Mouse (Mus musculus): ENCODE measurements around the gene Aars2. TPM values are rescaled to one million over a fixed set of nuclear protein-coding genes. Genes with fewer than 3 reads are reported as not detected.

The Aars2 gene
- 12.7 and 12.8 TPM in 2 replicates for polyA plus RNA-seq (2021; fragmentation: Nextera tagmentation)
- long read RNA-seq, experiment 1, transcript Aars2-201 (22 exons, 3,349 nt), result major isoform, 111 of 153 reads
- long read RNA-seq, experiment 1, partial matches to known transcripts, result 13 of 153 reads
- long read RNA-seq, experiment 1, other reads (novel, unspliced or antisense), result 29 of 153 reads
- long read RNA-seq, experiment 2, transcript Aars2-201 (22 exons, 3,349 nt), result major isoform, 6 of 16 reads
- long read RNA-seq, experiment 2, partial matches to known transcripts, result 6 of 16 reads
- long read RNA-seq, experiment 2, other reads (novel, unspliced or antisense), result 4 of 16 reads

DNA sequence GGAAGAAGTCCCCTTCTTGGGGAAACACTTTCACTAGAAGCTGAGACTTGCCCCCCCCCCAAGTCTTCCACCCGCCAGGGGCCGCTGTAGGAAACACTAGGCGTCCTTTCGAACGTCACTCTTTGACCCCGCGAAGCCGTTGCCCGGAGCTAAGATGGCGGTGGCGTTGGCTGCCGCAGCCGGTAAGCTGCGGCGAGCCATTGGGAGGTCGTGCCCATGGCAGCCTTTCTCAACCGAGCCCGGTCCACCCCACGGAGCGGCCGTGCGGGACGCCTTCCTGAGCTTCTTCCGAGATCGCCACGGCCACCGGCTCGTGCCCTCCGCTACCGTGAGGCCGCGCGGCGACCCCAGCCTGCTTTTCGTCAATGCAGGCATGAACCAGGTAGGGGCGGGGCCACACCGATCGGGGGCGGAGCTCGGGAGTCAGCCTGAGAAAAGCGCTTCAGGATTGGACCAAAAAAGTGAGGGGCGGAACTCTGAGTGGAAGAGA lies at the start of gene Aars2:
Gene Aars2, plus strand, starts transcription at position 142 of the 490 bp plus-strand sequence.

DNA sequence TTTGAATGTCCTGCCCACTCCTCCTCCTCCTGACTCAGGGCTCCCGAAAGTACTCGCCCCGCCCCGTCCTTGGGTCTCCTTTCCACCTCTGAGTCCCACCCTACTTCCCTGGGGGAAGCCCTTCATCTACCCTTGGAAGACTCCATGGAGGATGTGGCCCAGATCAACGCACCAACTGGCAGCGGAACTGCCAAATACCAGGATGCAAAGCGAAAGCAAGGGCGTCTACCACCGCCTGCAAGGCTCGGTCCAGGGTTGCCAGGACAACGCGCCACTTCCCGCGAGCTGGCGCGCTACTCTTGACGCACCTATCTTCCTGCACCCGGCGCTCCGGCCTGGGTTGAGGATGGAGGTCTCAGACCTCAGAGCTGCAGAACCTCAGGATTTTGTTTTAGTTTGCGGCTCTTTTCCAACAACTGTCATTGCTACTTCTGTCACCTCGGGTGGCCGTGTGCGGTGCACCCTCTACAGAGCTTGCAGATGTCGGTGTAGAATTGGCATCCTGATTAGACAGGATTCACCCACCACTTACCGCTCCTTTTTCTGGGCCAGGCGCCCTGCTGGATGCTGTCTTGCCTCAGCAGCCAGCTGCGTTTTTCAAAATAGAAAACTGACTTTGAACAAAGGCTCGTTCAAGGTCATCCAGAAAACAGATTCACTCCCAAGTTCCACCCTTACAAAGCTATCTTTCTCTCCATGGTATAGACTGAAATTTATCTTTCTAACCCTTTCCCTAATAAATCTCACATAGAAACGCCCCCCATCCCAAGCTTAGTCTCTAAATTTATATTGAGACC lies 31.8 kb upstream of the Aars2 start, which contains the start of gene Spats1:
Gene Spats1, minus strand, starts transcription at position 747 of the 797 bp plus-strand sequence.

DNA sequence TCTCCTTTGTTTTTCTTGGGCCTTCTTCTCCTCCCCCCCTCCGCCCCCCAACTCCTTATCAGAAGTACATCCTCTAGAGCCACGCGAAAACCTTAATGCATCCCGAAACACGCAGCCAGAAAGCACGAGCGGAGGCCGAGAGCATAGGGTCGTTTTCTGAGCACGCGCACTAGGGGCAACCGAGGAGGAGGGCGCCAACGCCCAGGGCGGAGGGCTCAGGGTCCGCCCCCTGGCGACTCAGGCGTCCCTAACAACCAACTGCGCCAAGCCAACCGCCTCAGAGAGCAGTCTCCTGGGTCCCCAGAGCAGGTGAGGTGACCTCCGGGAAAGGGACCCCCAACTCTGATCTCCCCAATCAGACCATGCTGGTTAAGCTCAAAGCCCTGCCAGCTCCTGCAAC lies 16.6 kb downstream of the Aars2 start, which contains the start of gene Tcte1:
Gene Tcte1, plus strand, starts transcription at position 172 of the 400 bp plus-strand sequence.

DNA sequence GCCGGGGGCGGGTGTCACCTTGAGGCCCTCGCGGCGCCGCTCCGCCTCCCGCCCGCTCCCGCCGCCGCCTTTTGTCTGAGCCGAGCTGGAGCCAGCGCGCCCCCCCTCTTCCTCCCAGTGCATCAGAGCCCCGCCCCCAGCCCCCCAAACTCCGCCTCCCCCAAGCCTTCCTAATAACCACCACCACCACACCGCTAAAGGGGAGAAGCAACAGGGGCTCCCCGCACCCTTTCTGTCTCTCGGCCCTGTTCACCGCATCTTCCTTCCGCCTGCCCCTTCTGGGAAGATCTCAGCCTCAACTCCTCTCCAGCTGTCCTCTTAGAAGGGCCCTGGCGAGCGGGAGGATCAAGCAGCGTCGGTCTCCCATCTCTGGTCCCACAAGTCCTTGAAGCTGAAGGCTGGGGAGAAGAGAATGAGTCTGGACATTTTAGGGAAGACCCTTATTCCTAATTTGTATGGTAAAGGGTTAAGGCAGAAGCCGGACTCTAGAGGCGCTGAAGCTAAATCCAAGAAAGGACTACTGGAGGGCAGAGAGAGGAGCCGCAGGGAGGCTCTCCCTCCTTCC lies 43.1 kb downstream of the Aars2 start, which contains the start of gene Tmem151b:
Gene Tmem151b, minus strand, starts transcription at position 61 of the 565 bp plus-strand sequence.

DNA sequence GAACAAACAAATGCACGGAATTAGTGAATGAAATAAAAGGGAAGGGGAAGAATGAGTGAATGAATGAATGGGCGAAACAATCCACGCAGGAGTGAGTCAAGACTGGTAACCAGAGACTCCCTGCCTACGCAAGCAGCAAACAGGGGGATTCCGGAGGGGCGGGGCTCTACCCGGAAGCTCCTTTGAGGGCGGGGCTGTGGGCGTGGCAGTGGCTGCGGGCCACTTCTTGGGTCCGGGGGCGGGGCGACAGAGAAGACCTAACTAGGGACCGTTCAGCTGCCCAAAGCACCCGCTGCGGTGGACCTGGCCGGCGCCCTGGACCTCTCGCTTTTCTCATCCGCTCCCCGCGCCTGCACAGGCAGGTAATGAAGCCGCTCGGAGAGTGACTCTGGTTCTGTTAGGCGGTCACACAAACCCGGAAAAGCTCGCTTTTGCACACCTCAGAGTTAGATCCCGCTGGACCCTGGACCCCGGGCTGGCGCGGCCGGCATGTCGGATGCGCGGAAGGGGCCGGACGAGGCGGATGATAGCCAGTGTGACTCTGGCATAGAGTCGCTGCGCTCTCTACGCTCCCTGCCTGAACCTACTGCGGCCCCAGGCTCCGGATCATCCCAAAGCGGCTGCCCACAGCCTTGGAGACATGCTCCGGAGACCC lies 48.9 kb downstream of the Aars2 start, which contains the start of gene Nfkbie:
Gene Nfkbie, plus strand, starts transcription at position 252 of the 655 bp plus-strand sequence.

DNA sequence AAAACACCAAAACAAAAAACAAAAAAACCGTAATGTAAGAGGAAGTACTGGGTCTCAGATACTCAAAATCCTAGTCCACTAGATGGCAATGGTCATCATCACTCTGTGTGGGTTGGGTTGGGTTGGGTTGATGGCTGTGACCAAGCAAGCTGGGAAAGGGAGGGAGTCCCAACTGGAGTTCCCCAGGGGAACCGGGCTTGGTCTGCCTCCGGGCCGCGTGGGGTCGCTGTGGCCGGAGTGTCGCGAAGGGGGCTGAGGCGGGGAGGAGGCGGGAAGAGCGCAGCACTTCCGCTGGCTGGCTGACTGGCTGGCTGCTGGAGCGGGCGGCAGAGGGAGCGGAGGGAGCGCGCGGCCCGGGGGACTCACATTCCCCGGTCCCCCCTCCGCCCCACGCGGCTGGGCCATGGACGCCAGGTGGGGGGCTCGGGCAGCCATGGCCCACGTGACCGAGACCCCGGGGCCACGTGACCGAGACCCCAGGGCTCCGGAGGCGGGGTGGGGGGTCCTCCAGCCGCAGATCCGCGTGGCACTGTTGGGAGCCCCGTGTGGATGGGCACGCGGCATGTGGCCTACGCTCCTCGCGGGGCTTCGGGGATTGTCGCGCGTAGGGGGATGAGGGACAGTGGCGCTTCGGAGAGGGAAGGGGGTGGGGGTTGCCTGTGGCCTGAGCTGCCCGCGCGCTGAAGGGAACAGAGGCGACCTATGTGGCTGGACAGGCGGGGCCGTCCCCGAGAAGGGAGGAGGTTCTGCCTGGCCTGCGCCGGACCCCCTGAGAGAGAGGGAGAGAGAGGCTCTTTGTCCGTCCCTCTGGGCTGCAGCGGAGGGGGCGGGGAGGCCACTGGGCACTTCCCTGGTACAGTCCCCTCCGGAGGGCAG lies 57.3 kb downstream of the Aars2 start, which contains the start of gene Slc35b2:
Gene Slc35b2, plus strand, starts transcription at position 220 of the 876 bp plus-strand sequence.

Other genes with a start within 250 kb of the Aars2 start
- gene Cdc5l, start 73.1 kb upstream of the Aars2 start, polyA plus RNA-seq (2021; fragmentation: Nextera tagmentation), result 16.7 and 22.2 TPM in 2 replicates
- gene Spats1, start 31.4 kb upstream of the Aars2 start, polyA plus RNA-seq (2021; fragmentation: Nextera tagmentation), result 5.6 and 6.1 TPM in 2 replicates
- gene Tcte1, start 16.6 kb downstream of the Aars2 start, polyA plus RNA-seq (2021; fragmentation: Nextera tagmentation), result 6.8 and 8.7 TPM in 2 replicates
- 27.5 and 36.1 TPM in 2 replicates for gene Tmem151b, start 42.8 kb downstream of the Aars2 start, polyA plus RNA-seq (2021; fragmentation: Nextera tagmentation)
- 1.2 and 1.3 TPM in 2 replicates for gene Nfkbie, start 48.9 kb downstream of the Aars2 start, polyA plus RNA-seq (2021; fragmentation: Nextera tagmentation)
- 62.4 and 73.3 TPM in 2 replicates for gene Slc35b2, start 57.0 kb downstream of the Aars2 start, polyA plus RNA-seq (2021; fragmentation: Nextera tagmentation)
- gene Hsp90ab1, start 66.4 kb downstream of the Aars2 start, polyA plus RNA-seq (2021; fragmentation: Nextera tagmentation), result 2,554 and 3,060 TPM in 2 replicates
- 21.0 and 24.4 TPM in 2 replicates for gene Slc29a1, start 92.8 kb downstream of the Aars2 start, polyA plus RNA-seq (2021; fragmentation: Nextera tagmentation)
- gene Mymx, start 95.3 kb downstream of the Aars2 start, polyA plus RNA-seq (2021; fragmentation: Nextera tagmentation), result not detected in 2 replicates
- 0.04 TPM in 1 of 2 replicates, not detected in the other for gene Capn11, start 152.5 kb downstream of the Aars2 start, polyA plus RNA-seq (2021; fragmentation: Nextera tagmentation)
- 156 and 161 TPM in 2 replicates for gene Mrpl14, start 179.5 kb downstream of the Aars2 start, polyA plus RNA-seq (2021; fragmentation: Nextera tagmentation)
- 58.3 and 80.9 TPM in 2 replicates for gene Tmem63b, start 180.1 kb downstream of the Aars2 start, polyA plus RNA-seq (2021; fragmentation: Nextera tagmentation)
- 1.1 TPM in 2 replicates for gene 1600014C23Rik, start 227.0 kb downstream of the Aars2 start, polyA plus RNA-seq (2021; fragmentation: Nextera tagmentation)